Mouse (Mus musculus) heart, adult 2 months (tissue): ENCODE measurements at regions not wholly inside any gene's neighbourhood (a gene's known extent, or its start where the extent isn't known, plus 50 kb on each side); places are given as distances from the start of the nearest gene placed in this dataset.

Source experiments
- DNase-seq, 2 experiments: peaks; one replicate each; pipeline ENCODE4 v3.0.0; 2021
- H3K27ac ChIP-seq: fragments of 200-600 bp; 2 replicates; pipeline ENCODE4 v1.8.1; 2022
- H3K27me3 ChIP-seq: fragments of 200-500 bp; 2 replicates; pipeline ENCODE4 v1.6.1; 2012; ENCODE audit warnings: mild to moderate bottlenecking, low read length, inconsistent platforms, mixed read lengths; ENCODE audit not compliant: control insufficient read depth, insufficient read depth
- H3K36me3 ChIP-seq: fragments of 200-500 bp; 2 replicates; pipeline ENCODE4 v1.6.1; 2012; ENCODE audit warnings: low read length, inconsistent platforms; ENCODE audit not compliant: control insufficient read depth, insufficient read depth
- H3K4me1 ChIP-seq: fragments of 200-500 bp; 2 replicates; pipeline ENCODE4 v1.6.1; 2011; ENCODE audit warnings: low read length; ENCODE audit not compliant: control insufficient read depth, insufficient read depth
- H3K4me3 ChIP-seq: fragments of 200-600 bp; 2 replicates; pipeline ENCODE4 v1.8.1; 2022
- H3K79me2 ChIP-seq: fragments of 200-500 bp; replicated peaks from 2 replicates; pipeline ENCODE4 v1.6.1; 2012; ENCODE audit warnings: mild to moderate bottlenecking, inconsistent platforms, low read length, moderate library complexity, mixed read lengths; ENCODE audit not compliant: control insufficient read depth, insufficient read depth
- H3K9ac ChIP-seq: fragments of 200-500 bp; 2 replicates; pipeline ENCODE4 v1.6.1; 2012; ENCODE audit warnings: low read depth, mild to moderate bottlenecking, control low read depth, inconsistent platforms, low read length, mixed read lengths
- CTCF ChIP-seq: fragments of 200-600 bp; IDR thresholded peaks from 2 replicates; pipeline ENCODE4 v1.8.1; 2022; ENCODE audit warnings: antibody characterized with exemption, mild to moderate bottlenecking, moderate library complexity
- EP300 ChIP-seq: fragments of 200-500 bp; IDR thresholded peaks from 2 replicates; pipeline ENCODE4 v1.6.1; 2011; ENCODE audit warnings: low read depth, low read length, control low read depth; ENCODE audit not compliant: insufficient read depth
- POLR2A ChIP-seq: fragments of 200-500 bp; IDR thresholded peaks from 2 replicates; pipeline ENCODE4 v1.6.1; 2011; ENCODE audit warnings: mild to moderate bottlenecking, low read depth, low read length, control low read depth; ENCODE audit not compliant: insufficient read depth
- WGBS: fragments of 180-500 bp; shearing (Covaris S2); methylation state at CpG from one replicate; pipeline ENCODE4 v1.1.7; 2018; 5-methylcytosine and 5-hydroxymethylcytosine counted together
- intact Hi-C: fragments of 180-260 bp; cut with DNase I; formaldehyde crosslinking; loops from one replicate; pipeline ENCODE4 v1.15.1; 2025
- microRNA-seq, 2 experiments: library from miRNA; unstranded; fragments of <30 nt; microRNA quantifications; one replicate each; pipeline ENCODE4 v1.2.0; 2021

DNA sequence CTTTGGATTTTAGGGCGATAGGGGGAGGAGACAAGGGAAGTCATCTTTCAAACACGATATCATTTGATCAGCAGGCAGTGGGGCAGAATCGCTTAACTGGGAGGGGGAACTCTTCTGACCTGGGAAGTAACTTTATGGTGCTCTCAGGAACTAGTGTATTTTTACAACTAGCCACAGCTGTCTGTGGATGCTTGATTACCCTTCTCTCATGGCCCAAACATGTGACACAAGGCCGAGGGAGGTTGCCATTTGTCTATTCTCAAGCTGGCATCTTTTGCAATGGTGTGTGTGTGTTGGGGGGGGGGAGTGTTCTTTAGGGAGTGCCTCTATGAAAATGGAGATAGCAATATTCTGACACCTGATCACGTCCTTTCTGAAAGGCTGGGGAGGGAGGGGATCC, 246.1 kb downstream of the Atp6ap1l start:
- Histone ChIP-seq H3K36me3 (no peaks in the 10 kb centered on the region), H3K27me3 (no peaks in the 10 kb centered on the region), H3K27ac (no peak overlapping the region), H3K4me1 (no peaks in the 10 kb centered on the region), H3K79me2 (no peaks in the 10 kb centered on the region), H3K4me3 (no peak overlapping the region), H3K9ac (no peak overlapping the region)
- DNase-seq: no peak
- intact Hi-C loops: no loop called here
- TF ChIP-seq EP300: no peak
- WGBS: 87% methylated on average over 5 of the region's 5 CpGs

DNA sequence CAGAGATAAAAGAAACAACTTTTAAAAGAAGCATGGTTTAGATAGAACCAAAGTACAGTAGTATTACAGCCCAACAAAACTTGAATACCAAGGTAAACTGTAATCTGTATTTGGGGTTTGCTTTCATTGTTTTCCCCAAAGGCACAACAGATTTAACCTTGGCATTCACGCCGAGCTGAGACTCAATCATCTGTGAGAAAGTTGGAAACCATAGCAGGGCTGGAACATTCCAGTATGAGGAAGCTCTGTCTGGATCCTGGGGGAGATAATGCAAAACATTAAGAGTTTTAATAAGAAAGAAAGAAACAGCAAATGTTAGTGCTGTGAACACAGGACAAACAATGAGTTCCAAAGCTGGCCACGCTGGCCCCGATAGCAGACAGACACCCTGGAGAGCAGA, 258.8 kb downstream of the Atp6ap1l start:
- WGBS: 39% methylated on average over 4 of the region's 4 CpGs
- H3K36me3 ChIP-seq: no peaks in the 10 kb centered on the region
- no peaks in the 10 kb centered on the region for H3K27me3 ChIP-seq
- no peak overlapping the region for H3K4me3 ChIP-seq
- no peaks in the 10 kb centered on the region for H3K79me2 ChIP-seq
- DNase-seq: no peak
- H3K4me1 ChIP-seq: no peaks in the 10 kb centered on the region; the same call in 1 of the 2 replicates
- no peak for TF ChIP-seq CTCF
- TF ChIP-seq POLR2A: no peak
- no peak for TF ChIP-seq EP300
- H3K9ac ChIP-seq: no peak overlapping the region
- intact Hi-C loops: no loop called here
- H3K27ac ChIP-seq: no peak overlapping the region

DNA sequence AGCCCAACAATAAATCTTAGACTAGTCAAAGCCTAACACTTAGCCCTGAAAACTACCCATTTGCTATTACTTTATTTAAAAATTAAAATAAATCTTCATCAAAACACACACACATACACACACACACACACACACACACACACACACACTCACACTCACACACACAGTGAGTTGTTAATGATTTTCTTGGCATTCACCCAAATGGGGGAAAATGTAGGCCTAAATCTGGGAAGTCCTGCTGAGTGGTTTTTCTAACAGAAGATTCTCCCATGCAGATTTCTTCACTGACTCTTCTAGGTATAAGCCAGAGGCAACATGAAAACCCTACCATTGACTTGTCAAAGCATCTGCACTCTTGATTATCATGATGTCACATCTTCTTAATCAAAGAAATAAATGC, 260.9 kb downstream of the Atp6ap1l start:
- Histone ChIP-seq H3K9ac (no peak overlapping the region), H3K79me2 (no peaks in the 10 kb centered on the region), H3K27ac (no peak overlapping the region), H3K4me1 (no peaks in the 10 kb centered on the region; the same call in 1 of the 2 replicates), H3K27me3 (no peaks in the 10 kb centered on the region), H3K4me3 (no peak overlapping the region), H3K36me3 (no peaks in the 10 kb centered on the region)
- intact Hi-C loops: no loop called here
- DNase-seq: no peak
- TF ChIP-seq EP300 (no peak), POLR2A (no peak), CTCF (no peak)

GRCm38 (mm10) chr13:90643575-90644215, 261.5 kb downstream of the Atp6ap1l start:
- 78% methylated on average over 4 of the region's 4 CpGs for WGBS

GRCm38 (mm10) chr13:90643109-90643508, 262.0 kb downstream of the Atp6ap1l start:
- H3K9ac ChIP-seq: no peak overlapping the region
- intact Hi-C loops: no loop called here
- no peak for TF ChIP-seq EP300
- no peak for TF ChIP-seq POLR2A
- no peak for TF ChIP-seq CTCF
- H3K27ac ChIP-seq: no peak overlapping the region
- 46% methylated on average over 4 of the region's 4 CpGs for WGBS
- no peaks in the 10 kb centered on the region for H3K36me3 ChIP-seq
- no peaks in the 10 kb centered on the region; the same call in 1 of the 2 replicates for H3K4me1 ChIP-seq
- DNase-seq: no peak
- H3K4me3 ChIP-seq: no peak overlapping the region
- no peaks in the 10 kb centered on the region for H3K79me2 ChIP-seq
- no peaks in the 10 kb centered on the region for H3K27me3 ChIP-seq

More at GRCm38 (mm10) chr13:90643575-90644215, 261.5 kb downstream of the Atp6ap1l start:
- Histone ChIP-seq H3K4me1 (no peaks in the 10 kb centered on the region; the same call in 1 of the 2 replicates), H3K4me3 (no peak overlapping the region), H3K9ac (no peak overlapping the region), H3K79me2 (no peaks in the 10 kb centered on the region), H3K27ac (no peak overlapping the region), H3K36me3 (no peaks in the 10 kb centered on the region), H3K27me3 (no peaks in the 10 kb centered on the region)
- TF ChIP-seq EP300: no peak
- no peak for TF ChIP-seq CTCF
- no peak for TF ChIP-seq POLR2A
- no peak for DNase-seq
- intact Hi-C loops: no loop called here

DNA sequence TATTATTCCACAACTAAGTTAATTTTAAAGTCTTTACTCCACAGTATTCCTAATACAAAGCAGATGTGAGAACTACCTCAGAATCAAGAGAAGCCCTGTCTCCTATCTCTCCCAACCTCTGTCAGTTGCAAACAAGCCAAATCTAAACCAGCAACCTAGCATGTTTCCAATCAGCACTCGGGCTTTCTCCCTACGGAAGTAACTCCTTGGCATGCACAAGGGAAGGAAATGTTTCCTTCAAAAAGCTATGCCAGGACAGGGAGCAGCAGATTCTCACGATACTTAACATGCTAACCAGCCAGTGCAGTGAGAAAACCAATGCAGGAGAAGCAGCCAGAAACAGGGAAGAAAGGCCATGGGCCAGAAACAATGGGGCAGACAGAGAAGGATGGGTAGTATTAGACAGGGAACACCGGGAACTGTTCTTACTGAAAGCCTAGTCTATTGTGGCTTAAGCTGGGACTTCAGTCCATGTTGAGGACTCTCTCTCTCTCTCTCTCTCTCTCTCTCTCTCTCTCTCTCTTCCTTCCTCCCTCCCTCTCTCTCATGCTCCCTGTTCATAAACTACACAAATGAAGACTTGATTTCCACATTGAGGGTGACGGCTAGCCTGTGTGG, 262.8 kb downstream of the Atp6ap1l start:
- H3K36me3 ChIP-seq: no peaks in the 10 kb centered on the region
- TF ChIP-seq EP300 (no peak), POLR2A (no peak), CTCF (no peak)
- no peak overlapping the region for H3K9ac ChIP-seq
- H3K27ac ChIP-seq: no peak overlapping the region
- H3K4me3 ChIP-seq: no peak overlapping the region
- DNase-seq: no peak
- H3K4me1 ChIP-seq: no peaks in the 10 kb centered on the region; the same call in 1 of the 2 replicates
- 49% methylated on average over 5 of the region's 5 CpGs for WGBS
- H3K27me3 ChIP-seq: no peaks in the 10 kb centered on the region
- no peaks in the 10 kb centered on the region for H3K79me2 ChIP-seq
- intact Hi-C loops: no loop called here

Small RNA genes lying in the stretch of these regions (microRNA-seq; reads per million reads assigned to microRNA genes)
- 0 reads per million in 2 experiments for gene Gm44338
